Mouse (Mus musculus): ENCODE data around the gene Zfp60. TPM values are rescaled to one million over a fixed set of nuclear protein-coding genes. Genes with fewer than 3 reads are reported as not detected.

The Zfp60 gene
- polyA plus RNA-seq, 1 experiment: 16.3 TPM

- H3K27me3 ChIP-seq (ENCODE audit: control insufficient read depth, insufficient read depth, low read length): no peaks in the 10 kb centered on the region
- H3K4me3 ChIP-seq (replicated peaks; ENCODE audit: insufficient read depth, low read depth, low read length): peak within 1 kb of the TSS; percentile 87
- peaks cover 4% of the 10 kb centered on the region; the same call in 1 of the 2 replicates for H3K4me1 ChIP-seq (ENCODE audit: control insufficient read depth, insufficient read depth, low read length)
- no peak for TF ChIP-seq POLR2A (IDR thresholded peaks at IDR 0.05; ENCODE audit: borderline replicate concordance, insufficient read depth, low read length)
- DNase-seq: peak; percentile 91 to 97
- H3K27ac ChIP-seq (ENCODE audit: insufficient read depth, low read length): peak within 1 kb of the TSS; percentile 66
- 1% methylated on average over 19 of the region's 19 CpGs for WGBS
These were observed 42.2 kb upstream of the Zfp60 start, which contains the start of gene Zfp607b for GRCm38 (mm10) chr7:27688815-27689612. Zfp607b (plus strand) TSS chr7:27689340.

DNA sequence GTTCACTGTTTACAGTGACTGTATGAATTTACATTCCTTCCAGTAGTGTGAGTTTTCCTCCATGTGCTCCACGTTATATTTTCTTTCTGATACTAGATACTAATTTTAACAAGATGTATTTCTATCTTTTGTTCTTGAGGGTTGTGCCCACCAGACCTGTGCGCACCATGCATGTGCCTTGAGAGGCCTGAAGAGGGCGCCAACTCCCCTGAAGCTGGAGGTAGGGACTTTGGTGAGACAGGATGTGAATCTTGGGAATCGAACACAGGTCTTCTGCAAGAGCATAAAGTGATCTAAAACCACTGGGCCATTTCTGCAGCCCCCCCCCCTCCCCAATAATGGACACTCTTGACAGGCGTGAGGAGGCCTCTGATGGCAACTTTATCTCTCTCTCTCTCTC is 40.1 kb upstream of the Zfp60 start:
- Histone ChIP-seq H3K4me3 (replicated peaks; ENCODE audit: insufficient read depth, low read depth, low read length) (no peak overlapping the region), H3K4me1 (ENCODE audit: control insufficient read depth, insufficient read depth, low read length) (no peaks in the 10 kb centered on the region; the same call in 1 of the 2 replicates), H3K27me3 (ENCODE audit: control insufficient read depth, insufficient read depth, low read length) (no peaks in the 10 kb centered on the region), H3K27ac (ENCODE audit: insufficient read depth, low read length) (no peak overlapping the region)
- WGBS: 33% methylated on average over 5 of the region's 5 CpGs
- no peak for TF ChIP-seq POLR2A (IDR thresholded peaks at IDR 0.05; ENCODE audit: borderline replicate concordance, insufficient read depth, low read length)
- TF ChIP-seq CTCF (IDR thresholded peaks at IDR 0.05; ENCODE audit: borderline replicate concordance, insufficient read depth, low read depth, low read length): peak; percentile 72
- DNase-seq: no peak

DNA sequence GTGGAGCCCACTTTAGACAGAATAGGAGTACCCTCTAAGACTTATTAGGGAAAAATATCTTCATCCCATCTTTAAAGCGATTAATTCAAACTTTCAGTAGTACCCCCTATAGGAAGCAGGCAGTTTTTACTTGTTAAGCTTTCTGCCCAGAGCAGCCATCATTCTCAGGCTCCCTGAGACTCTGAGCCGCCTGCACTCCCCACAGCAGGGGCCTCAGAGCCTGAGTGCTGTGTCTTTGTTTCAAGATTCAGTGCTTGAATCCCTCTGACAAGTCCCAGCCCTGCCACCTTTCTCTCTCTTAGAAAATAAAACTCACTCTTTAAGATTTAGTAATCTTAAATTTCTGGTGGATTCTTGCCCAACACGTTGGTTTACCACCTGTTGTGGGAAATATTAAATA is 34.5 kb upstream of the Zfp60 start:
- no peak overlapping the region for H3K4me3 ChIP-seq (replicated peaks; ENCODE audit: insufficient read depth, low read depth, low read length)
- no peak overlapping the region for H3K27ac ChIP-seq (ENCODE audit: insufficient read depth, low read length)
- H3K27me3 ChIP-seq (ENCODE audit: control insufficient read depth, insufficient read depth, low read length): no peaks in the 10 kb centered on the region
- no peak for DNase-seq
- no peaks in the 10 kb centered on the region for H3K4me1 ChIP-seq (ENCODE audit: control insufficient read depth, insufficient read depth, low read length)
- TF ChIP-seq CTCF (IDR thresholded peaks at IDR 0.05; ENCODE audit: borderline replicate concordance, insufficient read depth, low read depth, low read length) (no peak), POLR2A (IDR thresholded peaks at IDR 0.05; ENCODE audit: borderline replicate concordance, insufficient read depth, low read length) (no peak)
- 45% methylated on average over 3 of the region's 3 CpGs for WGBS

- Histone ChIP-seq H3K27ac (ENCODE audit: insufficient read depth, low read length) (no peak overlapping the region), H3K4me3 (replicated peaks; ENCODE audit: insufficient read depth, low read depth, low read length) (no peak overlapping the region), H3K27me3 (ENCODE audit: control insufficient read depth, insufficient read depth, low read length) (no peaks in the 10 kb centered on the region), H3K4me1 (ENCODE audit: control insufficient read depth, insufficient read depth, low read length) (no peaks in the 10 kb centered on the region)
- DNase-seq: no peak
- TF ChIP-seq CTCF (IDR thresholded peaks at IDR 0.05; ENCODE audit: borderline replicate concordance, insufficient read depth, low read depth, low read length) (no peak), POLR2A (IDR thresholded peaks at IDR 0.05; ENCODE audit: borderline replicate concordance, insufficient read depth, low read length) (no peak)
- 59% methylated on average over 7 of the region's 7 CpGs for WGBS
These were observed 20.8 kb upstream of the Zfp60 start for GRCm38 (mm10) chr7:27710402-27710801.

DNA sequence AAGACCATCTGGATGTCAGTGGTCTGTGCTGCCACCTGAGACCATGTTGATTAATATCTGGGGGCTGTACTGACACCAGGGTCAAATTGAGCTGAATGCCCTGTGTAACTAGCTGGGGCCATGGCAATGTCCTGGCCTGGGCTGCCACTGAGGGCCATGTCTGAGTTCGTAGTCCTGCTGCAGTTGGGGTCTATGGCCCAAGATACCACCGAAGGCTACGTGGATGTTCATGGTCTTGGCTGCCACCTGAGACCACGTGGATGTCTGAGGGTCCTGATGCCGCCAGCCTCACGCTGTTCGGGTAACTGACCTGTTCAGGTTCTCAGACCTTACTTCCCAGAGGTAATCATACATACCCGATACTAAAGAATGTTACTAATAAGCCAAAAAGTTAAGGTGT is 9.2 kb upstream of the Zfp60 start:
- Histone ChIP-seq H3K27ac (ENCODE audit: insufficient read depth, low read length) (no peak overlapping the region), H3K4me1 (ENCODE audit: control insufficient read depth, insufficient read depth, low read length) (no peaks in the 10 kb centered on the region), H3K27me3 (ENCODE audit: control insufficient read depth, insufficient read depth, low read length) (no peaks in the 10 kb centered on the region), H3K4me3 (replicated peaks; ENCODE audit: insufficient read depth, low read depth, low read length) (no peak overlapping the region)
- TF ChIP-seq CTCF (IDR thresholded peaks at IDR 0.05; ENCODE audit: borderline replicate concordance, insufficient read depth, low read depth, low read length): no peak
- TF ChIP-seq POLR2A (IDR thresholded peaks at IDR 0.05; ENCODE audit: borderline replicate concordance, insufficient read depth, low read length): no peak
- WGBS: 91% methylated on average over 8 of the region's 8 CpGs
- no peak for DNase-seq

GRCm38 (mm10) chr7:27725566-27726538 is 5.3 kb upstream of the Zfp60 start:
- TF ChIP-seq POLR2A (IDR thresholded peaks at IDR 0.05; ENCODE audit: borderline replicate concordance, insufficient read depth, low read length): no peak
- TF ChIP-seq CTCF (IDR thresholded peaks at IDR 0.05; ENCODE audit: borderline replicate concordance, insufficient read depth, low read depth, low read length): peak; percentile 45; the same call in 1 of the 2 replicates
- no peaks in the 10 kb centered on the region for H3K27me3 ChIP-seq (ENCODE audit: control insufficient read depth, insufficient read depth, low read length)
- H3K27ac ChIP-seq (ENCODE audit: insufficient read depth, low read length): no peak overlapping the region
- no peak overlapping the region for H3K4me3 ChIP-seq (replicated peaks; ENCODE audit: insufficient read depth, low read depth, low read length)
- WGBS: 39% methylated on average over 12 of the region's 12 CpGs
- H3K4me1 ChIP-seq (ENCODE audit: control insufficient read depth, insufficient read depth, low read length): no peaks in the 10 kb centered on the region
- DNase-seq: peak; percentile 49 to 58

DNA sequence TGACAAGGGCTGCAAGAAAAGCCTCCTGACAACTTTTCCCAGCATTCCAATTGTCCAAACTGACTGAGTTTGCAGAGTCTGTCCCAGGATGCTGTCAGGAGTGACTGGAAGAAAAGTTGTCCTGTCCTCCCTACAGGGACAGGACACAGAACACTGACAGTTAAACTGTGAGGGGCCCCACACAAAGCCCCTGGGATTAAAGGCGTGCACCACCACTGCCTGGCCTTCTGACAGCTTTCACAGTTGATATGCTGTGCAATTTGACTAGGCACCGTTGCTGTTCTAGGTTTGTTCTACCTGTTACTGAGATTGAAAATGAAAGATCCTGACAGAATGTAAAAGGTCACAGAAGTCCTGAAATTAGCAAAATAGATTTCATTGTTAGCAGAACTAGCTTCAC is 3.7 kb upstream of the Zfp60 start:
- Histone ChIP-seq H3K27ac (ENCODE audit: insufficient read depth, low read length) (no peak overlapping the region), H3K27me3 (ENCODE audit: control insufficient read depth, insufficient read depth, low read length) (no peaks in the 10 kb centered on the region), H3K4me1 (ENCODE audit: control insufficient read depth, insufficient read depth, low read length) (no peaks in the 10 kb centered on the region), H3K4me3 (replicated peaks; ENCODE audit: insufficient read depth, low read depth, low read length) (no peak overlapping the region)
- WGBS: 35% methylated on average over 2 of the region's 2 CpGs
- TF ChIP-seq CTCF (IDR thresholded peaks at IDR 0.05; ENCODE audit: borderline replicate concordance, insufficient read depth, low read depth, low read length) (no peak), POLR2A (IDR thresholded peaks at IDR 0.05; ENCODE audit: borderline replicate concordance, insufficient read depth, low read length) (no peak)
- DNase-seq: no peak

All from cerebellum, adult 2 months (tissue).